Mouse (Mus musculus): Measurements from ENCODE around the gene Ren1.

DNA sequence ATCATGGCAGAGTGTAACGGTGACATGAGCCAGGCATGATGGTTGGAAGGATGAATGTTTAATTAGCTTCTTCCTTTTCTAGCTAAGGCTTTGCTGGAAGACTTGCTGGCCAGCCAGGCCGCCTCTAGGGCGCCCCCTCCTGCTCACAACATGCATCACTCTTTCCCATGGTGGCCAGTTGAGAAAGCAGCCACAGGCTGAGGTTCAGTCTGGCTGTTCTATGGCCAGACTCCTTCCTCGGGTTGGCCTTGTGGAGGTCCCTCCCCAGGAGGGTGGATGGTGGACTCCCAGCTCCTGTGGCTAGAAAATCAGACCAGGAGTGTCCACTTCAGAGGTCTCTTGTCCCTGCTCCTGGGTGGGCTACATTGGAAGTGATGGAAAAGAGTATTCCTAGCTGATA is 43.5 kb upstream of the Ren1 start:
- TF ChIP-seq CTCF (IDR thresholded peaks at IDR 0.05; ENCODE audit: borderline replicate concordance, insufficient read depth, low read depth, low read length) (peak; percentile 77), POLR2A (IDR thresholded peaks at IDR 0.05; ENCODE audit: borderline replicate concordance, insufficient read depth, low read length) (no peak)
